Mouse (Mus musculus): ENCODE data around the gene Sgo2b. TPM values are rescaled to one million over a fixed set of nuclear protein-coding genes. Genes with fewer than 3 reads are reported as not detected.
"Not testable (repeated sequence)": the region's sequence is repeated elsewhere in the genome, so short reads cannot be mapped to it uniquely, and the experiment has no call there.

The Sgo2b gene
- polyA plus RNA-seq (2011; ENCODE audit: insufficient read length, low read depth, missing spikeins), result not detected in 2 replicates

DNA sequence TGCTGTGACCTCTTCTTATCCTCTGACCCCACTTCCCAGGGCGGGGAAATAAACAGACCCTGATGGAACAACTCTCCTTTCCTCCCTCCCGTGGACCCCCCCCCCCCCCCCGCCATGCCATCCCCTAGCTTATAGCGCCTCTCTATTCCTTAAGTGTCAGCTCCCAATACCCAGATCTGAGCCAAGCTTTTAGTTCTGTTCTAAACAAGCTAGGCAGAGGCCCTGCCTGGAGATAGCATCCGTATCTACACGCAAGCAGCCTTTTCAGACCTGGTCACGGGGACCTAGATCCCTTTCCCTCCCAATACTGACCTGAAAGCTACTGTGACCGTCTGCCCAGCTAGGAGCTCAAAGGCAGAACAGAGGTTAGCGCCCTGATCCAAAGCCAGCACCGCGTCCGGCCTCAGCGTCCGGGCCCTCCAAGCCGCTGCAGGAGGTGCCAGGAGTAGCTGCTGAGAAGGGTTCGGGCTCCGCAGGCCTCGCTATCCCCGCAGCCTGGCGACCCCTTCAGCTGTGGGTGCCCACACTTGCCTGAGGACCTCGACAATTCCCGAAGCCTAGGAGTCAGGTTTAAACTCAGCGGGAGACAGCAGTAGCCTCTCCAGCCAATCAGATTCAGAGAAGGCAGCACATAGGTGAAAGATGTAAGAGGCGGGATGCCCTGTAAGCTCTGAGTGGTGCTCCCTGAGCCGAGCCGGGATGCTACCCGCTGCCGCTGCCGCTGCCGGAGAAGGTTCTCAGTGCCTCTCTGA, at the start of gene Sgo2b:
Gene Sgo2b, minus strand, starts transcription at position 623 of the 752 bp plus-strand sequence.
- Histone ChIP-seq H3K4me3 (ENCODE audit: insufficient read depth, low read length) (no peak within 1 kb of the TSS), H3K27ac (ENCODE audit: insufficient read depth, low read length) (no peak within 1 kb of the TSS), H3K4me1 (ENCODE audit: control insufficient read depth, insufficient read depth, low read length) (no peaks in the 10 kb centered on the region)
- TF ChIP-seq POLR2A (IDR thresholded peaks at IDR 0.05; ENCODE audit: low read depth, low read length) (no peak), CTCF (IDR thresholded peaks at IDR 0.05; ENCODE audit: borderline replicate concordance, insufficient read depth, low read length) (no peak)

DNA sequence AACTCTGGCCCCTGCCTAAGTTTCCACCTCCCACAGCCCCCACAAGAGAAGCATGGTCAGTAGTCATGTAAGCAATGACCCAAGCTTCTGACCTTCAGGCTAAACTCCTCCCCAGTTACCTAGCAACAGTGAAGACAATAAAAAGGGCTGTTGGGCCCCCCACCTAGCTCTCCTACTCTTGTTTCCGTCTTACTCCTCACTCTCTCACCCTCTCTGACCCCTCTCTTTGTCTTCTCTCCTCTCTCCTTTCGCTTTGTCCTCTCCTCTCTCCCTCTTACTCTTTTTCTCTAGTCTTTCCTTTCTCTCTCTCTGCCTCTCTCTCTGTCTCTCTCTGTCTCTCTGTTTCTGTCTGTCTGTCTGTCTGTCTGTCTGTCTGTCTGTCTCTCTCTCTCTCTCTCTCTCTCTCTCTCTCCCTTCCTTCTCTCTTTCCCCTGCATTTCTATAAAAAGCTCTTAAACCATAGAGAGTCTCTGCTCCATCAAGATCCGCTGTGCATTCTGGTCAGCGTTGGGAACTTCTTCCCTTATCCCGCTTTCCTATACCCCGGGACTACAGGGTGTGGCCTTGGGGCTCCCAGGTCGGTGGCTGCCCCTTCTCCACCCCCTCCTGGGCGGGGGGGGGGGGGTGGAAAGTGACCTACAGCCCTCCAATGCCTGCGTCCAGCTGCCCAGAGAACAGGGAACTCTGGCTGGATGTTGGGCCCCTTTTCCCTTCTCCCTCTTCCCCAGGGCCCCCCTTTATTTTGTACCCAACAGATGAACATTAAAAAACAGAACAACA, 18.8 kb upstream of the Sgo2b start:
- H3K4me3 ChIP-seq (ENCODE audit: insufficient read depth, low read length); H3K27ac ChIP-seq (ENCODE audit: insufficient read depth, low read length); H3K4me1 ChIP-seq (ENCODE audit: control insufficient read depth, insufficient read depth, low read length): not testable (repeated sequence)

DNA sequence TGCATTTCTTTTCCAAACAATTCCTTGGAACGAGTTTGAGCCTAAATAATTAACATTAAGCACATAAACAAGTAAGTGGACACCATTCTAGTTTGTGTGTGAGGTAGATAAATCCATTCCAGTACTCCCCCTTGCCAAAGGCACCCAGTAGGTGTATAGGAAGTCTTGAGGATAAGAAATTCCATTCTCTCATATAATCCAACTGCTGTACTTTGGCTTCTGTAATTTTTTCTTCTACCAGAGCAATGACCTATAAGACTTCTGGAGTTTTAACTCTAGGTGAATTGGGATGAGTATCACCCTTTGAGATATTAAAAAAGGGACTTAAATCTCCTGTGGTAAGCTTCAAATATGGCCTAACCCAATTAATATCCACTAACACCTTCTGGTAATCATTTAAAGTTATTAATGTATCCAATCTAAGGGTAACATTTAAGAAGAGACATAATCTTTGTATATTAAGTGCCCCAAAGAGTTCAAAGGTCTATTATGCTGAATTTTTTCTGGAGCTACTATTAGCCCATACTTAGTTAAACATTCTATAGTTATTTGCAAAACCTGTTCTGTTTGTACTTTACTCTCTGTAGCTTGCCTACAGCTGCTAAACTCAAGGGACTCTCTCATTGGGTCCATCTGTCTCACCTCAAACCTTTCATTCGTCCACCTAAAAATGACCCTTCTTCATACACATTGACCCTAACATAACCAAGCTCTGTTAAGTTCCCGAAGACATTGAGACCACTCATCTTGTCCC, 9.2 kb upstream of the Sgo2b start:
- TF ChIP-seq POLR2A (IDR thresholded peaks at IDR 0.05; ENCODE audit: low read depth, low read length), result no peak
- no peaks in the 10 kb centered on the region for H3K4me1 ChIP-seq (ENCODE audit: control insufficient read depth, insufficient read depth, low read length)
- H3K27ac ChIP-seq (ENCODE audit: insufficient read depth, low read length), result no peak overlapping the region
- no peak overlapping the region for H3K4me3 ChIP-seq (ENCODE audit: insufficient read depth, low read length)

DNA sequence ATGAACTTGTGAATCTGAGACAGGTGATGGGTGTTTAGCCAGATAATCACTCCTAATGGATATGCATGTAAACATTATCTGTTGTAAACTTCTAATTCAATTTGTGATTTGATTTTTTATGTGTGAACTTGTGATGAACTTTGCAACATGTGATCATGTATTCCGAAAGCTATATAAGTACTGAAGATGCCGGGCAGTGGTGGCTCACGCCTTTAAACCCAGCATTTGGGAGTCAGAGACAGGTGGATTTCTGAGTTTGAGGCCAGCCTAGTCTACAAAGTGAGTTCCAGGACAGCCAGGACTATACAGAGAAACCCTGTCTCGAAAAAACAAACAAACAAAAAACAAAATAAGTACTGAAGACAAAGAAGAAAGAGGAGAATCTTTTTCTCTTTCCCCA, 1.8 kb upstream of the Sgo2b start:
- not testable (repeated sequence) for H3K4me3 ChIP-seq (ENCODE audit: insufficient read depth, low read length); H3K27ac ChIP-seq (ENCODE audit: insufficient read depth, low read length); H3K4me1 ChIP-seq (ENCODE audit: control insufficient read depth, insufficient read depth, low read length)

DNA sequence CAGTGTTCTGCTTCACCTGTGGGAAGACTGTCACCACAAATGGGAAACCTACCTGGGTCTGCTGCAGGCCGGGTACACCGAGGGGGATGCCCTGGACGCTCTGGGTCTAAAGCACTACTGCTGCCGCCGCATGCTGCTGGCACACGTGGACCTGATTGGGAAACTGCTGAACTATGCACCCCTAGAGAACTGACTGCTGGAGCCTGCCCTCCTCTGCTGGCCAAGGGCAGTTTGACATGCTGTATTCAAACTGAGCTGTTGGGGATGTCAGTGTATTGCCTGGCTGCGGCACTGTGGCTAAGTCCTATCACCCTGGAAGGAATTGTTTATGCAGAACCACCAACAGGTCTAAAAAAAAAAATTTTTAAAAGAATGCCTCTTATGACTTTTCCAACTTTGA, 18.9 kb downstream of the Sgo2b start:
- Histone ChIP-seq H3K27ac (ENCODE audit: insufficient read depth, low read length) (no peak overlapping the region), H3K4me1 (ENCODE audit: control insufficient read depth, insufficient read depth, low read length) (no peaks in the 10 kb centered on the region), H3K4me3 (ENCODE audit: insufficient read depth, low read length) (no peak overlapping the region)
- no peak for TF ChIP-seq CTCF (IDR thresholded peaks at IDR 0.05; ENCODE audit: borderline replicate concordance, insufficient read depth, low read length)
- TF ChIP-seq POLR2A (IDR thresholded peaks at IDR 0.05; ENCODE audit: low read depth, low read length), result no peak

DNA sequence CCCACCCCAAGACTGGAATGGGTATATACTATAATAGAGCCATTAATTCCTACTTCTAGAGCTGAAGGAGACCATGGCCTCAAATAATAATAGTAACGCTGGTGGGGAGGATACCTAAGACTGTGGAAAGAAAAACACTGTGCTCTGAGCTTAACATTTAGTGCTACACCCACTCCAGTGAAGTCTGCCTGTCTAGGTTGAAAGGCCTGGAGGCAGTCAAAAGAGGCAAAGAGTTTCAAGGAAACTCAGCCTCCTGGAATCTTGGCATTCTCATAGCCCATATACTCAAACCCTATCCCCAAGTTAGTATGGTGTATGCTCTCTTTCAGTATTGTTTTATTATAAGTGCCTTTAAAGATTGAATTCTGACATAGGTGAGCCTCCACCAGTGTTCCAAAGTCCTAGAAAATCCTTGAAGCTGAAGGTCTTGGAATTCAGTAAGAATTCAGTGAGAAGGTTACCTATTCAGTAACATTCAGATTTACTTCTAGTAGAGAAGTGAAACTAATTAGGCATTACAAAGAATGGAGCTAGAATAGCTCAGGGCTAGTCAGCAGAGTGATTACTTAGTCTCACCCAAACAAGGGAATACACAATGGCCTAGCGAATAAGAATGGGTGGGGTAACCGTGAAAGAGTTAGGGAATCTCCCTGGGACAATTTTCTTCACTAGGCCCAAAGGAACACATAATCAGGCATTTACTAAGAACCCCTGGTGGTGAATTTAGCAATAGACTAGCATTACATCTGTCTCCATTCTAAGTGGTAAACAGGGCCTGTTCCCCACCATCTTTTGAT, 22.5 kb downstream of the Sgo2b start:
- no peak for TF ChIP-seq POLR2A (IDR thresholded peaks at IDR 0.05; ENCODE audit: low read depth, low read length)
- TF ChIP-seq CTCF (IDR thresholded peaks at IDR 0.05; ENCODE audit: borderline replicate concordance, insufficient read depth, low read length), result no peak
- no peaks in the 10 kb centered on the region for H3K4me1 ChIP-seq (ENCODE audit: control insufficient read depth, insufficient read depth, low read length)
- H3K4me3 ChIP-seq (ENCODE audit: insufficient read depth, low read length), result no peak overlapping the region
- no peak overlapping the region for H3K27ac ChIP-seq (ENCODE audit: insufficient read depth, low read length)

DNA sequence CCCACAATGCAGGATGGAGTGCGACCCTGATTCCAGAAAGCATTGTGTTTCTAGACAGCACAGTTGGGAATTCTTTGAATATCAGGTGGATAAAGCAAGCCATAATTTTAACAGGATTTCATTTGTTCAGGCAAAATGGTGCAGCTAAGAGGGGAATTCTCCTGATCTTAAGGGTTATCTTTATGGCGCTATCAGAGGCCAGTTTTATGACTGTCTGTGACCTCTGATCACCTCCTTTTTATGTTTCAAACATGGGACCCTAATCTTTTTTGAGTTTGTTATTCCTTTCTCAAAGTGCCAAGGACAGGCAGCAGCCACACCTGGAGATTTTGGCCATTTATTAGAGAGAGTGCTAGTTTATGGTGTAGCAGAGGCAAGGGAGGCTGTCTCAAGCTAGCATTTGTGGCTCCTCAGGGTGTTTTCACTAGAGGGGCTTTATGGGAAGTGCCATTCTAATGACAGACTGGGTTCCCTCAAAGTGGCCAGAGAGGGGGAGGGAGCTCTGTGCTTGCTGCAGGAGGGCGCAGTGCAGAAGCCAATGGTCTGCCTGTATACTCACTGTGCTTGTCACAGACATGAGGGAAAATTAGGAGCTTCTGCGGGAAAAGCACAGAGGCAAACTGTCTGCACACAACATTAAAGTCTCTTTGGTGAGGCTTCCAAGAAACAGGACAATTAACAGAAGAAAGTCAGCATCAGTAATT, 30.6 kb downstream of the Sgo2b start:
- Histone ChIP-seq H3K27ac (ENCODE audit: insufficient read depth, low read length) (no peak overlapping the region), H3K4me3 (ENCODE audit: insufficient read depth, low read length) (no peak overlapping the region), H3K4me1 (ENCODE audit: control insufficient read depth, insufficient read depth, low read length) (no peaks in the 10 kb centered on the region)
- no peak for TF ChIP-seq POLR2A (IDR thresholded peaks at IDR 0.05; ENCODE audit: low read depth, low read length)

DNA sequence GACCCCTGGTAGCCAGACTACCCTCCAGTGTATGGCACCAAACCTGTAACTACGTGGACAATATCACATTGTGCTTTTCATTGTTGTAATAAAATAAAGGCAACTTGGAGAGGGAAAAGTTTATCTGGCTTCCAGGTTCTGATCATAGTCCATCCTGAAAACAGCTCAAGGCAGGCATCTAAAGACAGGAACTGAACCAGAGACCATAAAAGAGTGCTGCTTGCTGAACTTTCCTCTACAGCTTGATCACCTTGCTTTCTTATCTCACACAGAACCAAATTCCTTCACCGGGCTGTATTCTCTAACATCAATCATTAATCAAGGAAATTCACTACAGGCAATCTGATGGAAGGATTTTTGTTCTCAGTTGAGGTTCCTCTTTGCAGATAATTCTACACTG, 57.0 kb downstream of the Sgo2b start:
- no peak for TF ChIP-seq CTCF (IDR thresholded peaks at IDR 0.05; ENCODE audit: borderline replicate concordance, insufficient read depth, low read length)

DNA sequence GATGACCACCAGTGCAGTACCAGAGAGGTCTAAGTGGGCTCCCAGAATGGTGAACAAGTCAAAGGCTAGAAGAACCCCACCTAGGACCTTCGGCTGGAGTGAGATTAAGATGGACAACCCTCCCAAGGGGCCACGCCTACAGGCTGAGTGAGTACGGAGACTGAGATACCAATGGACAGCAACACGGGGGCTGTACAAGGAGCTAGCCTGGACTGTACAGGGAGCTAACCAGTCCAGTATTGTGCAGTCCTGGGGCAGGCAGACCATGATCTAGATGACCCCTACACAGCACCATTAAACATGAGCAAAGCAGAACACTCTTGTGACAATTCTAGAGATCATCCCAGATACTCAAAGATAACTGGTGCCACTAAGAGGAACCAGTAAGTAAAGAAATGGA, 73.7 kb downstream of the Sgo2b start:
- TF ChIP-seq POLR2A (IDR thresholded peaks at IDR 0.05; ENCODE audit: low read depth, low read length), result no peak
- no peak for TF ChIP-seq CTCF (IDR thresholded peaks at IDR 0.05; ENCODE audit: borderline replicate concordance, insufficient read depth, low read length)
- no peak overlapping the region for H3K4me3 ChIP-seq (ENCODE audit: insufficient read depth, low read length)
- no peak overlapping the region for H3K27ac ChIP-seq (ENCODE audit: insufficient read depth, low read length)
- no peaks in the 10 kb centered on the region for H3K4me1 ChIP-seq (ENCODE audit: control insufficient read depth, insufficient read depth, low read length)

More for the DNA sequence above, 57.0 kb downstream of the Sgo2b start:
- Histone ChIP-seq H3K27ac (ENCODE audit: insufficient read depth, low read length) (no peak overlapping the region), H3K4me1 (ENCODE audit: control insufficient read depth, insufficient read depth, low read length) (no peaks in the 10 kb centered on the region), H3K4me3 (ENCODE audit: insufficient read depth, low read length) (no peak overlapping the region)
